Mouse (Mus musculus): ENCODE data around the gene Cbx6. TPM values are rescaled to one million over a fixed set of nuclear protein-coding genes. Genes with fewer than 3 reads are reported as not detected.
A peak's percentile ranks its signal among the peaks of the same experiment; 100 is the strongest.
"Not testable (repeated sequence)": the region's sequence is repeated elsewhere in the genome, so short reads cannot be mapped to it uniquely, and the experiment has no call there.

Gene Cbx6
- polyA plus RNA-seq, 1 experiment from 2014 or later: 22.3 TPM

- 90% methylated on average over 14 of the region's 14 CpGs for WGBS
- H3K36me3 ChIP-seq (replicated peaks): peaks cover 81% of the 10 kb centered on the region
- H3K27me3 ChIP-seq (ENCODE audit: poor library complexity, severe bottlenecking): no peaks in the 10 kb centered on the region
- H3K4me1 ChIP-seq: peaks cover 69% of the 10 kb centered on the region
- H3K4me3 ChIP-seq: no peak overlapping the region
- H3K27ac ChIP-seq: no peak overlapping the region
- DNase-seq (ENCODE audit: extremely low spot score, low spot score): no peak
- H3K9me3 ChIP-seq: no peaks in the 10 kb centered on the region
These were observed 7.3 kb downstream of the Cbx6 start for GRCm38 (mm10) chr15:79827061-79827777.

GRCm38 (mm10) chr15:79826221-79826935 lies 8.1 kb downstream of the Cbx6 start:
- H3K9me3 ChIP-seq: no peaks in the 10 kb centered on the region
- DNase-seq (ENCODE audit: extremely low spot score, low spot score): no peak
- 87% methylated on average over 9 of the region's 9 CpGs for WGBS
- H3K36me3 ChIP-seq (replicated peaks): peaks cover 78% of the 10 kb centered on the region
- H3K27me3 ChIP-seq (ENCODE audit: poor library complexity, severe bottlenecking): no peaks in the 10 kb centered on the region
- no peak overlapping the region for H3K27ac ChIP-seq
- H3K4me1 ChIP-seq: peaks cover 60% of the 10 kb centered on the region
- no peak overlapping the region for H3K4me3 ChIP-seq

- peaks cover 75% of the 10 kb centered on the region for H3K36me3 ChIP-seq (replicated peaks)
- 48% methylated on average over 14 of the region's 14 CpGs for whole genome bisulfite sequencing
- H3K27ac ChIP-seq: no peak overlapping the region
- H3K9me3 ChIP-seq: no peaks in the 10 kb centered on the region
- H3K4me3 ChIP-seq: no peak overlapping the region
- peak; percentile 47 for DNase-seq (ENCODE audit: extremely low spot score, low spot score)
- peaks cover 54% of the 10 kb centered on the region for H3K4me1 ChIP-seq
- H3K27me3 ChIP-seq (ENCODE audit: poor library complexity, severe bottlenecking): no peaks in the 10 kb centered on the region
These were observed 9.2 kb downstream of the Cbx6 start for GRCm38 (mm10) chr15:79825146-79825825.

- WGBS: 80% methylated on average over 19 of the region's 19 CpGs
- Histone ChIP-seq H3K4me1 (peaks cover 39% of the 10 kb centered on the region), H3K27me3 (ENCODE audit: poor library complexity, severe bottlenecking) (no peaks in the 10 kb centered on the region), H3K4me3 (no peak overlapping the region), H3K36me3 (replicated peaks) (peaks cover 62% of the 10 kb centered on the region), H3K9me3 (no peaks in the 10 kb centered on the region; the same call in 1 of the 2 replicates), H3K27ac (no peak overlapping the region)
- no peak for DNase-seq (ENCODE audit: extremely low spot score, low spot score)
These were observed 10.8 kb downstream of the Cbx6 start for GRCm38 (mm10) chr15:79823588-79824280.

GRCm38 (mm10) chr15:79822265-79823199 lies 12.0 kb downstream of the Cbx6 start:
- Histone ChIP-seq H3K4me3 (no peak overlapping the region), H3K4me1 (peaks cover 31% of the 10 kb centered on the region), H3K36me3 (replicated peaks) (peaks cover 50% of the 10 kb centered on the region), H3K27ac (no peak overlapping the region), H3K9me3 (peaks cover 4% of the 10 kb centered on the region; the same call in 1 of the 2 replicates), H3K27me3 (ENCODE audit: poor library complexity, severe bottlenecking) (no peaks in the 10 kb centered on the region)
- WGBS: 74% methylated on average over 13 of the region's 13 CpGs
- DNase-seq (ENCODE audit: extremely low spot score, low spot score): no peak

GRCm38 (mm10) chr15:79818325-79818724 lies 16.2 kb downstream of the Cbx6 start:
- DNase-seq (ENCODE audit: extremely low spot score, low spot score): no peak
- no peak overlapping the region for H3K4me3 ChIP-seq
- H3K27me3 ChIP-seq (ENCODE audit: poor library complexity, severe bottlenecking): no peaks in the 10 kb centered on the region
- 88% methylated on average over 4 of the region's 4 CpGs for WGBS
- no peak overlapping the region for H3K27ac ChIP-seq
- H3K4me1 ChIP-seq: peaks cover 22% of the 10 kb centered on the region
- H3K9me3 ChIP-seq: peaks cover 4% of the 10 kb centered on the region; the same call in 1 of the 2 replicates
- H3K36me3 ChIP-seq (replicated peaks): peaks cover 13% of the 10 kb centered on the region

GRCm38 (mm10) chr15:79813666-79814258 lies 20.7 kb downstream of the Cbx6 start:
- H3K36me3 ChIP-seq (replicated peaks): no peaks in the 10 kb centered on the region
- peaks cover 4% of the 10 kb centered on the region; the same call in 1 of the 2 replicates for H3K9me3 ChIP-seq
- H3K4me3 ChIP-seq: no peak overlapping the region
- peaks cover 19% of the 10 kb centered on the region for H3K27me3 ChIP-seq (ENCODE audit: poor library complexity, severe bottlenecking)
- H3K4me1 ChIP-seq: peaks cover 13% of the 10 kb centered on the region
- H3K27ac ChIP-seq: no peak overlapping the region
- DNase-seq (ENCODE audit: extremely low spot score, low spot score): no peak
- 61% methylated on average over 8 of the region's 8 CpGs for WGBS

GRCm38 (mm10) chr15:79812840-79813239 lies 21.6 kb downstream of the Cbx6 start:
- peaks cover 26% of the 10 kb centered on the region for H3K27me3 ChIP-seq (ENCODE audit: poor library complexity, severe bottlenecking)
- not testable (repeated sequence) for H3K27ac ChIP-seq; H3K4me3 ChIP-seq; DNase-seq (ENCODE audit: extremely low spot score, low spot score); H3K36me3 ChIP-seq (replicated peaks); H3K9me3 ChIP-seq
- H3K4me1 ChIP-seq: peaks cover 13% of the 10 kb centered on the region
- 73% methylated on average over 2 of the region's 2 CpGs for WGBS

GRCm38 (mm10) chr15:79810997-79811396 lies 23.5 kb downstream of the Cbx6 start:
- 81% methylated on average over 4 of the region's 4 CpGs for WGBS
- no peak overlapping the region for H3K4me3 ChIP-seq
- DNase-seq (ENCODE audit: extremely low spot score, low spot score): no peak
- no peaks in the 10 kb centered on the region for H3K9me3 ChIP-seq
- H3K27ac ChIP-seq: no peak overlapping the region
- H3K36me3 ChIP-seq (replicated peaks): no peaks in the 10 kb centered on the region
- peaks cover 45% of the 10 kb centered on the region for H3K27me3 ChIP-seq (ENCODE audit: poor library complexity, severe bottlenecking)
- peaks cover 13% of the 10 kb centered on the region for H3K4me1 ChIP-seq

GRCm38 (mm10) chr15:79810061-79810460 lies 24.4 kb downstream of the Cbx6 start:
- Histone ChIP-seq H3K9me3 (no peaks in the 10 kb centered on the region), H3K36me3 (replicated peaks) (no peaks in the 10 kb centered on the region), H3K27ac (no peak overlapping the region), H3K27me3 (ENCODE audit: poor library complexity, severe bottlenecking) (peaks cover 54% of the 10 kb centered on the region), H3K4me1 (peaks cover 9% of the 10 kb centered on the region), H3K4me3 (no peak overlapping the region)
- WGBS: 84% methylated on average over 3 of the region's 3 CpGs
- no peak for DNase-seq (ENCODE audit: extremely low spot score, low spot score)

- H3K4me1 ChIP-seq: peaks cover 19% of the 10 kb centered on the region
- no peak for DNase-seq (ENCODE audit: extremely low spot score, low spot score)
- no peak overlapping the region for H3K4me3 ChIP-seq
- H3K36me3 ChIP-seq (replicated peaks): no peaks in the 10 kb centered on the region
- no peak overlapping the region for H3K27ac ChIP-seq
- H3K9me3 ChIP-seq: no peaks in the 10 kb centered on the region
- WGBS: 65% methylated on average over 5 of the region's 5 CpGs
- H3K27me3 ChIP-seq (ENCODE audit: poor library complexity, severe bottlenecking): peaks cover 68% of the 10 kb centered on the region
These were observed 25.8 kb downstream of the Cbx6 start for GRCm38 (mm10) chr15:79808658-79809057.
